Mouse (Mus musculus) granulocyte monocyte progenitor cell, adult 5-6 weeks (primary cell): ENCODE measurements at regions not wholly inside any gene's neighbourhood (a gene's known extent, or its start where the extent isn't known, plus 50 kb on each side); places are given as distances from the start of the nearest gene placed in this dataset.
A peak's percentile ranks its signal among the peaks of the same experiment; 100 is the strongest.

Source experiments
- ATAC-seq: replicated peaks from 2 replicates; pipeline ENCODE4 v1.8.0; 2016; ENCODE audit warnings: mild to moderate bottlenecking, moderate TSS enrichment, inconsistent platforms; ENCODE audit not compliant: poor library complexity, severe bottlenecking

- ATAC-seq, result no peak
Observed at GRCm38 (mm10) chr5:114512756-114513155, 55.1 kb upstream of the Fam222a start.

GRCm38 (mm10) chr5:114513911-114514457 lies 53.8 kb upstream of the Fam222a start:
- no peak for ATAC-seq

DNA sequence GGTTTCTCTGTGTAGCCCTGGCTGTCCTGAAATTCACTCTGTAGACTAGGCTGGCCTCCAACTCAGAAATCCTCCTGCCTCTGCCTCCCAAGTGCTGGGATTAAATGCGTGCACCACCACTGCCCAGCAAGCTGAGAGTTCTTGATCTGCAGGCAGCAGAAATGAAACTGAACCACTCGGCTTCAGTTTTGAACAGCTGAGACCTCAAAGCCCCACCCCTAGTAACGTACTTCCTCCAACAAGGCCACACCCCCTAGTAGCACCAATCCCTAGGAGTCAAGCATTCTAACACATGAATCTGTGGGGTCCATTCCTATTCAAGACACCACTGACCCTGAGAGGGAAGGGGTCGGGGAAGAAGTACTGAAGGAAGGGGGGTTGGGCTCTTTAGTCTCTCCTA lies 50.8 kb upstream of the Fam222a start:
- peak; percentile 25; the same call in 1 of the 2 replicates for ATAC-seq

- ATAC-seq, result no peak
Observed at GRCm38 (mm10) chr5:114518012-114518411, 49.8 kb upstream of the Fam222a start.
